Mouse (Mus musculus): ENCODE data around the gene Rbm38. TPM values are rescaled to one million over a fixed set of nuclear protein-coding genes. Genes with fewer than 3 reads are reported as not detected.

The Rbm38 gene
- polyA plus RNA-seq, 1 experiment from 2014 or later, result 39.0 TPM

DNA sequence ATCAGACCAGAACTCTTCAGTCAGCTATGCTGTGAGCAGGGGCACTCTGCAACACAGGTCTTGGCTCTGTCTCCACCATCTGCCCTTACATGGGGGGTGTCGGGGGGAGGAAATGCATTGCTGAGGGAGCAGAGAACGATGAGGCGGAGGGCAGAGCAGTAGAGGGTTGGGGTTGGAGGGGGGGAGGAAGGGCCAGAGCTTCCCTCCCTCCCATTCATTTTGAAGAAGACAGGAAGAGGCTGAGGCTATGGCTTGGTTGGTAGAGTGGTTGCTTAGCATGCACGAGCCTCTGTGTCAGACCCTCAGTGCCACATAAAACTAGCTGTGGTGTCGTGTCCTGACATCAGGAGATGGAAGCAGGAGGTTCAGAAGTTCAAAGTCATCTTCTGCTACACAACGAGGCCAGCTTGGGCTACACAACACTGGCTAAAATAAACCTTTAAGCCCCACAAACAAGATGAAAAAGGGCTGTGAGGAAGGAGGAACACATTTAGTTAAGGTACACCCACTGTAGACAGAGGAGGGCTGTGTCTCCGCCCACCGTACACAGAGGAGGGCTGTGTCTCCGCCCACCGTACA, 36.1 kb downstream of the Rbm38 start:
- no peak for ATAC-seq
- 54% methylated on average over 10 of the region's 10 CpGs for WGBS
- H3K36me3 ChIP-seq (ENCODE audit: control insufficient read depth, insufficient read depth), result no peaks in the 10 kb centered on the region
- peaks cover 9% of the 10 kb centered on the region; the same call in 1 of the 2 replicates for H3K4me1 ChIP-seq (replicated peaks; ENCODE audit: control insufficient read depth, insufficient read depth, low read length)
- H3K27me3 ChIP-seq (replicated peaks; ENCODE audit: control insufficient read depth, insufficient read depth, low read length), result no peaks in the 10 kb centered on the region
- no peak overlapping the region for H3K9ac ChIP-seq (ENCODE audit: low read depth, low read length)
- TF ChIP-seq CTCF (IDR thresholded peaks at IDR 0.05; ENCODE audit: low read depth), result no peak
- H3K4me2 ChIP-seq (replicated peaks; ENCODE audit: low read depth), result no peak overlapping the region
- no peaks in the 10 kb centered on the region for H3K9me3 ChIP-seq (ENCODE audit: control insufficient read depth)
- no peak overlapping the region for H3K4me3 ChIP-seq (ENCODE audit: low read depth, low read length)
- H3K27ac ChIP-seq (ENCODE audit: low read depth, low read length), result no peak overlapping the region

DNA sequence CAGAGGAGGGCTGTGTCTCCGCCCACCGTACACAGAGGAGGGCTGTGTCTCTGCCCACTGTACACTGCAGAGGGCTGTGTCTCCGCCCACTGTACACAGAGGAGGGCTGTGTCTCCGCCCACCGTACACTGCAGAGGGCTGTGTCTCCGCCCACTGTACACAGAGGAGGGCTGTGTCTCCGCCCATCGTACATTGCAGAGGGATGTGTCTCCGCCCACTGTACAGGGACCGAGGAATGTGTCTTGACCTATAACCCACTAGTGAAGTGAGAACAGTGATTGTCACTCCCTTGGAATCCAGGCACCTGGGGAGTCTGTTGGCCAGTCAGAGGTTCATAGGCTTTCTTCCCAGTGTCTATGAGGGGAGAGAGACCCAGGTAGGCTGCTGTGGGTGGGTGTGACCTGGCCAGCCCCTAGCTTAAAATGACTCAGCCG, 36.6 kb downstream of the Rbm38 start:
- no peak overlapping the region for H3K4me3 ChIP-seq (ENCODE audit: low read depth, low read length)
- no peak for TF ChIP-seq CTCF (IDR thresholded peaks at IDR 0.05; ENCODE audit: low read depth)
- no peak overlapping the region for H3K27ac ChIP-seq (ENCODE audit: low read depth, low read length)
- no peaks in the 10 kb centered on the region for H3K27me3 ChIP-seq (replicated peaks; ENCODE audit: control insufficient read depth, insufficient read depth, low read length)
- peaks cover 9% of the 10 kb centered on the region; the same call in 1 of the 2 replicates for H3K4me1 ChIP-seq (replicated peaks; ENCODE audit: control insufficient read depth, insufficient read depth, low read length)
- H3K9ac ChIP-seq (ENCODE audit: low read depth, low read length), result no peak overlapping the region
- H3K9me3 ChIP-seq (ENCODE audit: control insufficient read depth), result no peaks in the 10 kb centered on the region
- H3K36me3 ChIP-seq (ENCODE audit: control insufficient read depth, insufficient read depth), result no peaks in the 10 kb centered on the region
- ATAC-seq, result peak; percentile 66
- 42% methylated on average over 11 of the region's 11 CpGs for WGBS
- H3K4me2 ChIP-seq (replicated peaks; ENCODE audit: low read depth), result no peak overlapping the region

DNA sequence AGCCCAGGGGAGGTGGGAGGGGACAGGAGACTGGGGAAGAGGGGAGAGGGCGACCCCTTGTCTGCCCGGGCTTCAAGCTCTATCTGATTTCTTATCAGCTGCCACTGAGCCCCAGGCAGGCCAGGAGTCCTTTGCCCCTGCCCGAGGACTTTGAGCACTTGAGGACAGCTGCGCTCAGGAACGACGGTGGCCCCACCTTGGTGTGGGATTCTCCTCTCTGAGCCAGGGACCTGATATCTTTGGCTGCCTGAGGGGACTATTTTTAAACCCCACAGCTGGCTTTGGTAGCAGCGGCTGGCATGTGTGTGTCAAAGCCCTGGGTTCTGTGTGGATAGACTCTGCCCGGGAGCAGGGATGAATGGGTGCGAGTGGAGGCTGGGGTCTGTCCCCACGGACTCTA, 37.3 kb downstream of the Rbm38 start:
- no peaks in the 10 kb centered on the region for H3K27me3 ChIP-seq (replicated peaks; ENCODE audit: control insufficient read depth, insufficient read depth, low read length)
- peak overlapping the region; percentile 50 for H3K4me2 ChIP-seq (replicated peaks; ENCODE audit: low read depth)
- no peak for TF ChIP-seq CTCF (IDR thresholded peaks at IDR 0.05; ENCODE audit: low read depth)
- H3K9ac ChIP-seq (ENCODE audit: low read depth, low read length), result no peak overlapping the region
- no peaks in the 10 kb centered on the region for H3K36me3 ChIP-seq (ENCODE audit: control insufficient read depth, insufficient read depth)
- no peak overlapping the region for H3K4me3 ChIP-seq (ENCODE audit: low read depth, low read length)
- ATAC-seq, result peak; percentile 57
- peak overlapping the region; percentile 28 for H3K27ac ChIP-seq (ENCODE audit: low read depth, low read length)
- H3K4me1 ChIP-seq (replicated peaks; ENCODE audit: control insufficient read depth, insufficient read depth, low read length), result peaks cover 11% of the 10 kb centered on the region; the same call in 1 of the 2 replicates
- WGBS, result 35% methylated on average over 10 of the region's 10 CpGs
- no peaks in the 10 kb centered on the region for H3K9me3 ChIP-seq (ENCODE audit: control insufficient read depth)

DNA sequence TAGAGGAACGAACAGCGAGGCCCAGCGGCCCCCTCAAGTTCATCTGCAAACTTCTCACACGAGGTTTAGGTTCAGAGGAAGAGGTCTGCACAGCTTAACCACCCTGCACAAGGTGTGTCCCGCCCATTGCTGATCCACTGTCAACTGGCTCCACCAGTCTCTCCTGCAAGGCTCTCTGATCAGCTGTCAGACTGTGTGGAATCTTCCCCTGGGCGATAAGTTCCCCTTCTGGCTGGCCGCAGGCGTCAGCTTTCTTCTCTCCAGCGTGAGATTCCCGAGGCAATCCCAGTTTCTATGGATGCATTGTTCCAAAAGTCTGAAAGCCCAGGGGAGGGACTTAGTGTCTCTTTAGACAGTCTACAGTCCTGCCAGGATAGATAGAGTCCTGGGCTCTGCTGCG, 38.0 kb downstream of the Rbm38 start:
- TF ChIP-seq CTCF (IDR thresholded peaks at IDR 0.05; ENCODE audit: low read depth), result no peak
- no peak for ATAC-seq
- Histone ChIP-seq H3K9ac (ENCODE audit: low read depth, low read length) (no peak overlapping the region), H3K4me1 (replicated peaks; ENCODE audit: control insufficient read depth, insufficient read depth, low read length) (peaks cover 12% of the 10 kb centered on the region; the same call in 1 of the 2 replicates), H3K4me2 (replicated peaks; ENCODE audit: low read depth) (no peak overlapping the region), H3K9me3 (ENCODE audit: control insufficient read depth) (no peaks in the 10 kb centered on the region), H3K27me3 (replicated peaks; ENCODE audit: control insufficient read depth, insufficient read depth, low read length) (no peaks in the 10 kb centered on the region), H3K4me3 (ENCODE audit: low read depth, low read length) (no peak overlapping the region), H3K36me3 (ENCODE audit: control insufficient read depth, insufficient read depth) (no peaks in the 10 kb centered on the region), H3K27ac (ENCODE audit: low read depth, low read length) (peak overlapping the region; percentile 15; the same call in 1 of the 2 replicates)
- 32% methylated on average over 11 of the region's 11 CpGs for WGBS

DNA sequence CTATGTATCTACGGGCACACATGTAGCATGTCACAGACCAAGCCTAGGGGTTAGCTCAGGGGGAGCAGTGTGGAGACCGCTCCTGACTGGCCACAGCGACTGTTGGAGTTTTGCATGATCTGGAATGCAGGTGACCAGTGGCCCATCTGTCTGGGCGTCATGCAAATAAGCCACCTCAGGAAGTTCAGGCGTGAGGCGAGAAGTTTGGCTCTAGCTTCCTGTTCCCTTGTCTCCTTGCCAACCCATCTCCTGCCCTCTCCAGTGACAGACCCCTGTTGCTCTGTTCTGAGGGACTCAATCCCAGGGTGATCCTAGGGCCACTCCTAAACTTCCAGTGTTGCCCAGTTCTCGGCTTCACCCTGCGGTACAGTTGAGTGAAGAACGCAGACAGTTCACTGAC, 40.2 kb downstream of the Rbm38 start:
- Histone ChIP-seq H3K4me3 (ENCODE audit: low read depth, low read length) (no peak overlapping the region), H3K9ac (ENCODE audit: low read depth, low read length) (no peak overlapping the region), H3K36me3 (ENCODE audit: control insufficient read depth, insufficient read depth) (no peaks in the 10 kb centered on the region), H3K4me1 (replicated peaks; ENCODE audit: control insufficient read depth, insufficient read depth, low read length) (peaks cover 12% of the 10 kb centered on the region; the same call in 1 of the 2 replicates), H3K27me3 (replicated peaks; ENCODE audit: control insufficient read depth, insufficient read depth, low read length) (no peaks in the 10 kb centered on the region), H3K9me3 (ENCODE audit: control insufficient read depth) (no peaks in the 10 kb centered on the region), H3K27ac (ENCODE audit: low read depth, low read length) (no peak overlapping the region), H3K4me2 (replicated peaks; ENCODE audit: low read depth) (no peak overlapping the region)
- WGBS, result 83% methylated on average over 9 of the region's 9 CpGs
- no peak for TF ChIP-seq CTCF (IDR thresholded peaks at IDR 0.05; ENCODE audit: low read depth)
- no peak for ATAC-seq

DNA sequence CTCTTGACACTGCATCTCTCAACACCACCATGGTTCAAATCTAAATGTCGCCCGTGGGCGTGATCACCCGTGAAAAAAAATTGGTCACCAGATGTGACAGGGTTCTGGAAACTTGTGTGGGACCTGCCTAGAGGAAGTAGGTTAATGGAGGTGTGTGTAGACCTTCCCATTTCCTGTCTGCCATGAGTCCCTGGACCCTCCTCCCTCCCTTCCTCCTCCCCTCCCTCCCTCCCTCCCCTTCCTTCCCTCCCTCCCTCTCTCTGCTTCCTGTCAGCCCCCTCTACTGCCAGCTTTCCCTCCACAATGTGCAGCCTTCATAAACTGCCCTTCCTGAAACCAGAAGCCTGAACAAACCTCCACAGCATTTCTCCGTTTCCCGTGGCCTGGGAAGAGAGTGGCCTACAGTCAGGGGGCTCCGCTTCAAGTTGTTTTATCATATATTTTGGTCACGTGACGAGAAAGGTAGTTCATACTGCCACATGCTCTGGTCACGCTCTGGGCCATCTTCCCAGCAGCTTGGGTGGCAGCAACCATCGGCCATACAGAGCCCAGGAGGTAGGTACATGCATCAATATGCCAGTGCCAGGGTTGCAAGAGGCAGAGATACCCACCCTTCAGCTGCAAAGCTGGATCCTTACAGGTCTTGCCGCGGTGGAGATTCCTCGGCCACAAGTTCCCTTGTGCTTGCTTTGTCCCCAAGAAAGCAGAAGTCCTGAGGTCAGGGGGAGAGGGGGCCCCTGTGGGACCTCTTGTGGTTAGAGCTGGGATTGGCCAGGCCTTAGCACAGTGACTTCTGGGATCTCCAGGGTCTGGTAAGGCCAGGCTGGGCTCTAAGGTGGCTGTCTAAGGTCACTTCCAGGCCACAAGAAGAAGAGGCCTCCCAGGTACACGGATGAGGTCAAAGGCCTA, 41.4 kb downstream of the Rbm38 start:
- no peaks in the 10 kb centered on the region for H3K27me3 ChIP-seq (replicated peaks; ENCODE audit: control insufficient read depth, insufficient read depth, low read length)
- TF ChIP-seq CTCF (IDR thresholded peaks at IDR 0.05; ENCODE audit: low read depth), result peak; percentile 49
- H3K9me3 ChIP-seq (ENCODE audit: control insufficient read depth), result no peaks in the 10 kb centered on the region
- no peak overlapping the region for H3K4me2 ChIP-seq (replicated peaks; ENCODE audit: low read depth)
- H3K36me3 ChIP-seq (ENCODE audit: control insufficient read depth, insufficient read depth), result no peaks in the 10 kb centered on the region
- no peak for ATAC-seq
- peaks cover 12% of the 10 kb centered on the region; the same call in 1 of the 2 replicates for H3K4me1 ChIP-seq (replicated peaks; ENCODE audit: control insufficient read depth, insufficient read depth, low read length)
- 76% methylated on average over 15 of the region's 15 CpGs for WGBS
- H3K9ac ChIP-seq (ENCODE audit: low read depth, low read length), result no peak overlapping the region
- no peak overlapping the region for H3K4me3 ChIP-seq (ENCODE audit: low read depth, low read length)
- no peak overlapping the region for H3K27ac ChIP-seq (ENCODE audit: low read depth, low read length)

All from intestine, postnatal 0 days (tissue).